Mouse (Mus musculus): ENCODE results near the gene Kcng4.

GRCm38 (mm10) chr8:119644429-119644960 lies 9.0 kb upstream of the Kcng4 start:
- TF ChIP-seq CTCF (IDR thresholded peaks at IDR 0.05; ENCODE audit: insufficient read depth, low read depth, low read length) (no peak), POLR2A (IDR thresholded peaks at IDR 0.05; ENCODE audit: insufficient read depth, low read depth, low read length) (no peak)
